ENCODE assay signal across 23 mouse cellular contexts in the genomic region with DNA sequence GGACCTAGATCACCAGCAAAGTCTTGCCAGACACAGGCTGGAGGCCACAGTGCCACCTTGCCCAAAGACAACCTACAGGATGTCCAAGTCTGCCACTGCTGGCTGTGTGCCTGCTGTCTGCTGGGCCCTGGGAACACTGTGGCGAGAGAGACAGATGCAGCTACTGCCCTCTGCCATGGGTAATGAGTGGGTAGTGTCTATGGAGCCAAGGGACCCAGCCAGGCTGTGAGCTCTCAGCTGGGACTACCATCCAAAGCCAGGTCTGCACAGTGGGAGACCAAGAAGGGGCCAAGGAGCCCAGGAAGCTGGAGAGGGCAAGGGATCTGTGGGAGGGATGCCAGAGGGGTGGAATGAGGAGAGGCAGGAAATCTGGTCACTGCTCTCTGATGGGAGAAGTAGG.
DNase-seq lines count a peak whose midpoint lies in the region; ATAC-seq and TF ChIP-seq lines count a peak whose summit lies in the region.
"Had no signal": no experiment of that assay in that cellular context is flagged by ENCODE, and none has a peak within 500 bp of the region (broad histone marks: within the 10 kb centered on the region; RNA-seq: fewer than 3 reads in every experiment).

No protein-coding gene starts in this region.

- no peak overlapping the region for H3K4me2 ChIP-seq in midbrain, postnatal 0 days (ENCODE audit: low read depth, low read length, poor library complexity, severe bottlenecking)
- no peak overlapping the region for H3K4me2 ChIP-seq in midbrain, embryonic 13.5 days (replicated peaks)
- no peak overlapping the region for H3K4me2 ChIP-seq in kidney, embryonic 14.5 days (replicated peaks; ENCODE audit: low read depth, low read length)
- H3K4me2 ChIP-seq: kidney, embryonic 15.5 days; limb, embryonic 12.5 days; liver, embryonic 11.5 days; midbrain, embryonic 15.5 days had no signal

- no peaks in the 10 kb centered on the region for H3K9me3 ChIP-seq in midbrain, postnatal 0 days (ENCODE audit: low read length)
- H3K9me3 ChIP-seq in midbrain, embryonic 13.5 days: no peaks in the 10 kb centered on the region
- H3K9me3 ChIP-seq in kidney, embryonic 14.5 days (ENCODE audit: control insufficient read depth, low read length): no peaks in the 10 kb centered on the region
- H3K9me3 ChIP-seq: heart, embryonic 10.5 days; hindbrain, embryonic 10.5 days; kidney, embryonic 15.5 days; limb, embryonic 12.5 days; midbrain, embryonic 15.5 days had no signal

- intact Hi-C loops in heart, adult 2 months (cut with DNase I): no loop called here

- ATAC-seq in midbrain, postnatal 0 days (ENCODE audit: low FRiP score): no peak
- no peak for ATAC-seq in midbrain, embryonic 13.5 days
- ATAC-seq in kidney, embryonic 14.5 days (ENCODE audit: low FRiP score, low TSS enrichment): no peak
- ATAC-seq: forebrain, embryonic 14.5 days; intestine, postnatal 0 days; midbrain, embryonic 15.5 days had no signal

- no peak overlapping the region for H3K27ac ChIP-seq in midbrain, postnatal 0 days (ENCODE audit: low read depth, low read length)
- no peak overlapping the region for H3K27ac ChIP-seq in midbrain, embryonic 13.5 days
- peak overlapping the region; percentile 79 for H3K27ac ChIP-seq in cerebellum, adult 2 months (ENCODE audit: insufficient read depth, low read length)
- H3K27ac ChIP-seq in heart, adult 2 months: no peak overlapping the region
- H3K27ac ChIP-seq in kidney, embryonic 14.5 days (ENCODE audit: low read depth, low read length): no peak overlapping the region
- H3K27ac ChIP-seq: heart, embryonic 10.5 days; hindbrain, embryonic 10.5 days; kidney, embryonic 15.5 days; limb, embryonic 12.5 days; midbrain, embryonic 15.5 days had no signal

- no peaks in the 10 kb centered on the region for H3K27me3 ChIP-seq in midbrain, postnatal 0 days (ENCODE audit: insufficient read depth, low read length)
- no peaks in the 10 kb centered on the region for H3K27me3 ChIP-seq in midbrain, embryonic 13.5 days
- H3K27me3 ChIP-seq in cerebellum, adult 2 months (ENCODE audit: control insufficient read depth, insufficient read depth, low read length): no peaks in the 10 kb centered on the region
- H3K27me3 ChIP-seq in heart, adult 2 months (ENCODE audit: control insufficient read depth, insufficient read depth, low read length): no peaks in the 10 kb centered on the region
- no peaks in the 10 kb centered on the region for H3K27me3 ChIP-seq in kidney, embryonic 14.5 days (ENCODE audit: control insufficient read depth, insufficient read depth, low read length)
- H3K27me3 ChIP-seq: kidney, embryonic 15.5 days; midbrain, embryonic 15.5 days had no signal

- H3K36me3 ChIP-seq in midbrain, postnatal 0 days (ENCODE audit: insufficient read depth, low read length): no peaks in the 10 kb centered on the region
- H3K36me3 ChIP-seq in midbrain, embryonic 13.5 days: no peaks in the 10 kb centered on the region
- no peaks in the 10 kb centered on the region for H3K36me3 ChIP-seq in heart, adult 2 months (ENCODE audit: control insufficient read depth, insufficient read depth, low read length)
- H3K36me3 ChIP-seq in kidney, embryonic 14.5 days (ENCODE audit: control insufficient read depth, insufficient read depth, low read length): no peaks in the 10 kb centered on the region
- H3K36me3 ChIP-seq: heart, embryonic 10.5 days; hindbrain, embryonic 10.5 days; kidney, embryonic 15.5 days; limb, embryonic 12.5 days; midbrain, embryonic 15.5 days had no signal

- peak; percentile 27 for DNase-seq in midbrain, postnatal 0 days (ENCODE audit: low spot score)
- peak; percentile 88 to 92 for DNase-seq in cerebellum, adult 2 months
- peak; percentile 87 to 91 for DNase-seq in cerebellum, postnatal 25 days
- DNase-seq in heart, adult 2 months: no peak
- no peak for DNase-seq in lung, postnatal 25 days (ENCODE audit: low spot score)
- DNase-seq: adrenal gland, postnatal 10 days; kidney, postnatal 4 days; layer of hippocampus, adult 9-11 months; lung, adult 18-20 months; lung, postnatal 10 days; thymus, adult 2 months; thymus, postnatal 4 days had no signal

- no peak for TF ChIP-seq CTCF in midbrain, postnatal 0 days (IDR thresholded peaks at IDR 0.05)
- 0 out of 2 replicates have a peak, but pooled peaks have one; percentile 11 for TF ChIP-seq CTCF in cerebellum, adult 2 months (IDR thresholded peaks at IDR 0.05; ENCODE audit: borderline replicate concordance, insufficient read depth, low read depth, low read length)
- TF ChIP-seq CTCF in heart, adult 2 months (IDR thresholded peaks at IDR 0.05): no peak

- H3K4me3 ChIP-seq in midbrain, postnatal 0 days (ENCODE audit: low read depth, low read length): no peak overlapping the region
- no peak overlapping the region for H3K4me3 ChIP-seq in midbrain, embryonic 13.5 days (replicated peaks)
- H3K4me3 ChIP-seq in cerebellum, adult 2 months (replicated peaks; ENCODE audit: insufficient read depth, low read depth, low read length): no peak overlapping the region
- H3K4me3 ChIP-seq in heart, adult 2 months: no peak overlapping the region
- no peak overlapping the region for H3K4me3 ChIP-seq in kidney, embryonic 14.5 days (ENCODE audit: low read length)
- H3K4me3 ChIP-seq: heart, embryonic 10.5 days; hindbrain, embryonic 10.5 days; kidney, embryonic 15.5 days; limb, embryonic 12.5 days; midbrain, embryonic 15.5 days; myocyte had no signal

- no peak overlapping the region for H3K9ac ChIP-seq in midbrain, postnatal 0 days (replicated peaks; ENCODE audit: low read length, poor library complexity, severe bottlenecking)
- H3K9ac ChIP-seq in midbrain, embryonic 13.5 days (replicated peaks): no peak overlapping the region
- no peak overlapping the region for H3K9ac ChIP-seq in heart, adult 2 months (ENCODE audit: low read depth, low read length)
- no peak overlapping the region for H3K9ac ChIP-seq in kidney, embryonic 14.5 days (ENCODE audit: low read depth, low read length)
- H3K9ac ChIP-seq: kidney, embryonic 15.5 days; limb, embryonic 12.5 days; midbrain, embryonic 15.5 days had no signal

- no peaks in the 10 kb centered on the region for H3K4me1 ChIP-seq in midbrain, postnatal 0 days (ENCODE audit: insufficient read depth, low read length)
- H3K4me1 ChIP-seq in midbrain, embryonic 13.5 days (replicated peaks): peaks cover 17% of the 10 kb centered on the region
- peaks cover 66% of the 10 kb centered on the region for H3K4me1 ChIP-seq in cerebellum, adult 2 months (ENCODE audit: control insufficient read depth, insufficient read depth, low read length)
- no peaks in the 10 kb centered on the region for H3K4me1 ChIP-seq in heart, adult 2 months (ENCODE audit: control insufficient read depth, insufficient read depth, low read length)
- no peaks in the 10 kb centered on the region for H3K4me1 ChIP-seq in kidney, embryonic 14.5 days (ENCODE audit: control insufficient read depth, insufficient read depth, low read length)
- H3K4me1 ChIP-seq: kidney, embryonic 15.5 days; limb, embryonic 12.5 days had no signal

- WGBS in midbrain, postnatal 0 days: 73% methylated on average over 1 of the region's 1 CpGs
- 65% methylated on average over 1 of the region's 1 CpGs for WGBS in midbrain, embryonic 13.5 days
- WGBS in cerebellum, adult 2 months: 7% methylated on average over 1 of the region's 1 CpGs
- WGBS in heart, adult 2 months: 56% methylated on average over 1 of the region's 1 CpGs
- 74% methylated on average over 1 of the region's 1 CpGs for WGBS in kidney, embryonic 14.5 days

- no peak for TF ChIP-seq EP300 in heart, adult 2 months (IDR thresholded peaks at IDR 0.05; ENCODE audit: insufficient read depth, low read depth, low read length)

- H3K79me2 ChIP-seq in heart, adult 2 months (replicated peaks; ENCODE audit: control insufficient read depth, insufficient read depth, low read length): no peaks in the 10 kb centered on the region

- TF ChIP-seq POLR2A in cerebellum, adult 2 months (IDR thresholded peaks at IDR 0.05; ENCODE audit: borderline replicate concordance, insufficient read depth, low read length): no peak
- TF ChIP-seq POLR2A in heart, adult 2 months (IDR thresholded peaks at IDR 0.05; ENCODE audit: insufficient read depth, low read depth, low read length): no peak

Comparison
In these comparisons a context has a peak if more than half of its experiments do, and no peak if none do; other contexts are left out.
1. DNase-seq: peak in midbrain, postnatal 0 days (single experiment), cerebellum, adult 2 months (2 of 2) and cerebellum, postnatal 25 days (2 of 2); none in heart, adult 2 months (0 of 2) and lung, postnatal 25 days (single experiment).